Mouse (Mus musculus) cerebellum, adult 2 months (tissue): ENCODE data around the gene Ccdc175.

ENCODE experiments used
- CTCF ChIP-seq: fragments of 200-500 bp; IDR thresholded peaks from 2 replicates; pipeline ENCODE4 v1.5.1; 2011; ENCODE audit warnings: low read depth, mild to moderate bottlenecking, control low read depth, low read length, moderate library complexity, borderline replicate concordance; ENCODE audit not compliant: insufficient read depth
- POLR2A ChIP-seq: fragments of 200-500 bp; IDR thresholded peaks from 2 replicates; pipeline ENCODE4 v1.6.1; 2011; ENCODE audit warnings: low read length, control low read depth, borderline replicate concordance; ENCODE audit not compliant: insufficient read depth

GRCm38 (mm10) chr12:72089802-72090201, 95.0 kb downstream of the Ccdc175 start:
- no peak for TF ChIP-seq CTCF
- TF ChIP-seq POLR2A = no peak
